13 mouse cellular contexts compared by ENCODE assay signal in the genomic region with DNA sequence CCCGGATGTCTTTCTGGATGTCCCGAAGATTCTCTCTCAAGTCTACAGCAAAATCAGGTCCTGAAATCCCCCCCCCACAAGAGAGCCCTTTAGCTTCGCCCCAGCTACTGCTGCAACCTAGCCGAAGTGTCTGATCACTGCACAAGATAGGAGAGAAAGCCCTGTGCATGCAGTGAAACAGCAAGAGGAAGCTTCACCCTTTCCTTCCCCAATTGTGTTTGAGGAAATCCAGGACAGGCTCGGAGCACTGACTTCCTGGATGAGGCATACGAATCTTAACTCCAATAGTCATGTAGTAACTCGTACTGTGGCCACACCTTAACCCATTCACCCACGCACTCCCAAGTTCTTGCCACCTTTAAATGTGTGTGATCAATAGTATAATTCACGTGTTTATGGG.
DNase-seq lines count a peak whose midpoint lies in the region; ATAC-seq and TF ChIP-seq lines count a peak whose summit lies in the region.
"Had no signal": no experiment of that assay in that cellular context is flagged by ENCODE, and none has a peak within 500 bp of the region (broad histone marks: within the 10 kb centered on the region; RNA-seq: fewer than 3 reads in every experiment).

No protein-coding gene starts in this region.

- DNase-seq in liver, embryonic 13.5 days, result no peak
- DNase-seq in liver, postnatal 0 days, result no peak
- peak; percentile 29 to 51 for DNase-seq in kidney, postnatal 25 days
- DNase-seq in cerebellum, postnatal 4 days (ENCODE audit: low spot score in 2 of 2), result no peak
- DNase-seq in spleen, adult 18-20 months, result no peak
- DNase-seq: cerebellum, postnatal 36 days; thymus, postnatal 25 days had no signal

- H3K27me3 ChIP-seq in liver, embryonic 13.5 days, result no peaks in the 10 kb centered on the region
- no peaks in the 10 kb centered on the region for H3K27me3 ChIP-seq in liver, postnatal 0 days (ENCODE audit: insufficient read depth, low read length)
- H3K27me3 ChIP-seq in heart, embryonic 15.5 days, result no peaks in the 10 kb centered on the region
- no peaks in the 10 kb centered on the region for H3K27me3 ChIP-seq in forebrain, embryonic 15.5 days
- H3K27me3 ChIP-seq: limb, embryonic 15.5 days; midbrain, embryonic 13.5 days; neural tube, embryonic 13.5 days had no signal

- H3K9me3 ChIP-seq in liver, embryonic 13.5 days (replicated peaks), result no peaks in the 10 kb centered on the region
- no peaks in the 10 kb centered on the region for H3K9me3 ChIP-seq in liver, postnatal 0 days (ENCODE audit: low read length)
- no peaks in the 10 kb centered on the region for H3K9me3 ChIP-seq in heart, embryonic 15.5 days (replicated peaks)
- no peaks in the 10 kb centered on the region for H3K9me3 ChIP-seq in forebrain, embryonic 15.5 days
- H3K9me3 ChIP-seq: limb, embryonic 15.5 days; midbrain, embryonic 13.5 days; neural tube, embryonic 13.5 days had no signal

- ATAC-seq in liver, embryonic 13.5 days (ENCODE audit: low read depth), result peak; percentile 35; the same call in 1 of the 2 replicates
- ATAC-seq in liver, postnatal 0 days, result no peak
- ATAC-seq in heart, embryonic 15.5 days (replicated peaks; ENCODE audit: insufficient number of reproducible peaks, insufficient read depth, low FRiP score, low read depth), result no peak
- ATAC-seq in forebrain, embryonic 15.5 days (replicated peaks), result no peak
- ATAC-seq: hindbrain, embryonic 16.5 days; midbrain, embryonic 13.5 days had no signal

- H3K36me3 ChIP-seq in liver, embryonic 13.5 days, result no peaks in the 10 kb centered on the region
- H3K36me3 ChIP-seq in liver, postnatal 0 days (replicated peaks; ENCODE audit: insufficient read depth, low read length), result no peaks in the 10 kb centered on the region
- no peaks in the 10 kb centered on the region for H3K36me3 ChIP-seq in heart, embryonic 15.5 days
- no peaks in the 10 kb centered on the region for H3K36me3 ChIP-seq in forebrain, embryonic 15.5 days
- H3K36me3 ChIP-seq: limb, embryonic 15.5 days; midbrain, embryonic 13.5 days; neural tube, embryonic 13.5 days had no signal

- H3K9ac ChIP-seq in liver, embryonic 13.5 days, result no peak overlapping the region
- H3K9ac ChIP-seq in liver, postnatal 0 days (replicated peaks), result no peak overlapping the region
- H3K9ac ChIP-seq in heart, embryonic 15.5 days, result no peak overlapping the region
- no peak overlapping the region for H3K9ac ChIP-seq in forebrain, embryonic 15.5 days (replicated peaks)
- H3K9ac ChIP-seq: limb, embryonic 15.5 days; midbrain, embryonic 13.5 days; neural tube, embryonic 13.5 days had no signal

- no peak overlapping the region for H3K27ac ChIP-seq in liver, embryonic 13.5 days
- no peak overlapping the region for H3K27ac ChIP-seq in liver, postnatal 0 days (ENCODE audit: low read depth)
- peak overlapping the region; percentile 58 for H3K27ac ChIP-seq in heart, embryonic 15.5 days
- H3K27ac ChIP-seq in forebrain, embryonic 15.5 days (replicated peaks), result no peak overlapping the region
- H3K27ac ChIP-seq: limb, embryonic 15.5 days; midbrain, embryonic 13.5 days; neural tube, embryonic 13.5 days had no signal

- H3K4me2 ChIP-seq in liver, embryonic 13.5 days, result no peak overlapping the region
- no peak overlapping the region for H3K4me2 ChIP-seq in liver, postnatal 0 days (ENCODE audit: low read depth, low read length)
- no peak overlapping the region for H3K4me2 ChIP-seq in heart, embryonic 15.5 days
- H3K4me2 ChIP-seq in forebrain, embryonic 15.5 days (replicated peaks), result no peak overlapping the region
- H3K4me2 ChIP-seq: limb, embryonic 15.5 days; midbrain, embryonic 13.5 days; neural tube, embryonic 13.5 days had no signal

- H3K4me3 ChIP-seq in liver, embryonic 13.5 days (replicated peaks), result no peak overlapping the region
- no peak overlapping the region for H3K4me3 ChIP-seq in liver, postnatal 0 days (ENCODE audit: low read depth, low read length)
- H3K4me3 ChIP-seq in heart, embryonic 15.5 days, result no peak overlapping the region
- no peak overlapping the region for H3K4me3 ChIP-seq in forebrain, embryonic 15.5 days
- H3K4me3 ChIP-seq: limb, embryonic 15.5 days; midbrain, embryonic 13.5 days; neural tube, embryonic 13.5 days had no signal

- no peak for TF ChIP-seq EP300 in liver, postnatal 0 days (IDR thresholded peaks at IDR 0.05; ENCODE audit: low read depth)

- WGBS in liver, embryonic 13.5 days (ENCODE audit: insufficient replicate concordance), result 28% methylated on average over 9 of the region's 9 CpGs
- 30% methylated on average over 9 of the region's 9 CpGs for WGBS in liver, postnatal 0 days (ENCODE audit: insufficient replicate concordance)
- WGBS in heart, embryonic 15.5 days, result 51% methylated on average over 9 of the region's 9 CpGs
- 88% methylated on average over 9 of the region's 9 CpGs for WGBS in forebrain, embryonic 15.5 days

- no peak for TF ChIP-seq CTCF in liver, postnatal 0 days (IDR thresholded peaks at IDR 0.05; ENCODE audit: low read depth)

- no peaks in the 10 kb centered on the region for H3K4me1 ChIP-seq in liver, embryonic 13.5 days (replicated peaks)
- H3K4me1 ChIP-seq in liver, postnatal 0 days (ENCODE audit: insufficient read depth), result no peaks in the 10 kb centered on the region; the same call in 1 of the 2 replicates
- peaks cover 2% of the 10 kb centered on the region; the same call in 1 of the 2 replicates for H3K4me1 ChIP-seq in heart, embryonic 15.5 days (replicated peaks)
- no peaks in the 10 kb centered on the region for H3K4me1 ChIP-seq in forebrain, embryonic 15.5 days
- H3K4me1 ChIP-seq: limb, embryonic 15.5 days; midbrain, embryonic 13.5 days; neural tube, embryonic 13.5 days had no signal

Comparison
In these comparisons a context has a peak if more than half of its experiments do, and no peak if none do; other contexts are left out.
1. DNase-seq: peak in kidney, postnatal 25 days (2 of 2); none in liver, embryonic 13.5 days (single experiment), liver, postnatal 0 days (single experiment), cerebellum, postnatal 4 days (0 of 2) and spleen, adult 18-20 months (0 of 2).